Mouse (Mus musculus) small intestine, adult 2 months (tissue): ENCODE measurements around the gene Cspg4.

Experiments
- CTCF ChIP-seq: fragments of 200-500 bp; IDR thresholded peaks from 2 replicates; pipeline ENCODE4 v1.5.1; 2012; ENCODE audit warnings: low read depth, mild to moderate bottlenecking, control low read depth, inconsistent platforms, low read length, moderate library complexity, mixed read lengths; ENCODE audit not compliant: insufficient replicate concordance, insufficient read length; ENCODE audit errors: extremely low read depth
- POLR2A ChIP-seq: fragments of 200-500 bp; IDR thresholded peaks from 2 replicates; pipeline ENCODE4 v1.6.1; 2012; ENCODE audit warnings: low read depth, mild to moderate bottlenecking, control low read depth, inconsistent platforms, low read length, moderate library complexity

DNA sequence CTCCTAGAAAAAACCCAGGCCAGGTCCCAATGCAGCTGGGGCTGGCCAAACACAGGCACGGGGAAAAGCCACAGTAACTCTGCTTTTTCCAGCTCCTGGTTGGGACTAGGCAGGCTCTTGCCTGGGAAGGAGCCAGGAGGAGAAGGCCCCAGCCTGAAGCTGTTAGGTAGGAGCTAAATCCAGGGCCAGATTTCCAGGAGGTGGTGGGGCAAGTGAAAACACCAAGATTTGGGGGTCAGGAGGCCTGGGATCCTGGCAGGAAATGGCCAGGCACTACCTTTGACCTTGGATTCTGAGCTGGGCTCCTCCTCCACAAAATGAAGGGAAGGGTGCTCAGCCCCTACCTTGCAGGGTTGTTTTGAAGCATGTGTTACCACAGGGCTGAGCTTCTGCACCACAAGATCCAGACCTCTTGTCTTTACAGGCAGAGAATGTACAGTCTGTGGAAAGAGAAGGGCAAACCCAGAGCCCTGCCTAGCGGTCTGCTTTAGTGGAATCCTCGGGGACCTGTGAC is 560 bp upstream of the Cspg4 start, which contains the start of gene Odf3l1:
- no peak for TF ChIP-seq CTCF
- TF ChIP-seq POLR2A = no peak
